Mouse (Mus musculus) fat pad, adult 2 months (tissue): Measurements from ENCODE around the gene Wap.
"Not testable (repeated sequence)": the region's sequence is repeated elsewhere in the genome, so short reads cannot be mapped to it uniquely, and the experiment has no call there.

ENCODE experiments used
- DNase-seq: peaks from one replicate; pipeline ENCODE4 v3.0.0-alpha.2; 2011; ENCODE audit warnings: low read depth, low spot score; ENCODE audit errors: extremely low read depth

Gene Wap

DNA sequence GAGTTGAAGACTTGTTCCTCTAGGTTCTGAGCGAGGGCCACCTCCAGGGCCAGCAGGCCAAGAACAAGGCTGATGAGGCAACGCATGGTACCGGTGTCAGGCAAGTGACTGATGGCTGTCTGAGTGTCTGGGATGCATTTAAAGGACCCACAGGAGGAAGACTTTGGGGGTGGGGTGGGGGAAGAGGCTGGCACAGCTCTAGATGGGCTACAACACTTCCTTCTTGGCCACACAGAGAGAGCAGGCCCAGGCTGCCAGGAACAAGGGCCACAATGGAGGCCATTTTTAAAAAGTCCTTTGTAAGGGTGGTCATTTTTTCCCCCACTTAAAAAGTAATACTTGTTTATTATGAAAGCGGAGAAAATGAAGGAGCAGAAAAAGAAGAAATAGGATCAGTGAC, at the start of gene Wap:
Gene Wap (minus strand): TSS at position 101 of the 400 bp plus-strand sequence.
- no peak for DNase-seq

- no peak for DNase-seq
These were observed 46.3 kb upstream of the Wap start for GRCm38 (mm10) chr11:6684741-6685140.

- no peak for DNase-seq
These were observed 42.0 kb upstream of the Wap start for GRCm38 (mm10) chr11:6680397-6680818.

DNA sequence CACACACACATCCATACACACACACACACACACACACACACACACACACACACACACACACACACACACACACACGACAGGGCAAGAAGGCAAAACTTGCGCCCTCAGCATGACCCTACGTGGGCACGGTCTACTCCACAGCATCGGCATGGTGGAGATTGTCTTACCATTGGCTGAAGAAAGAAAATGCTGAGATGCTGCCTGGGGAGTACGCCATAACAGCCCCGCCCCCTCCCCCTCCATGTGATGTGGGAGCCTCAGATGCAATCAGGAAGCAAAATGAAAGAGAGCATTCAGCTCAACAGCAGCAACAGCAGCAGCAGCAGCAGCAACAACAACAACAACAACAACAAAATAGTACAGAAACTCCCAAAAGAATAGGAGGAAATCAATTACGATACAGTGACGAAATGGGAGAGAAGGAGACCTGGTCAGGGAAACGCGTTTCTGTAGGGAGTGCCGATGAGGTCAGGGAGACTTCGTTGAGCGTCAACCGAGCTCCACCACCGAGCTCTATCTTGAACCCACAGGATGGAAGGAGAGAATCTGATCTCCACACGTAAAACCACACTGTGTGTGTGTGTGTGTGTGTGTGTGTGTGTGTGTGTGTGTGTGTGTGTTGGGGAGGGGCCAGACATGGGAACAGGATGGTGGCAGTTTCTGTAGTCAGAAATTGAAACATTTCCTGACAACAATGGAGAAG, 41.4 kb upstream of the Wap start:
- DNase-seq: no peak

DNA sequence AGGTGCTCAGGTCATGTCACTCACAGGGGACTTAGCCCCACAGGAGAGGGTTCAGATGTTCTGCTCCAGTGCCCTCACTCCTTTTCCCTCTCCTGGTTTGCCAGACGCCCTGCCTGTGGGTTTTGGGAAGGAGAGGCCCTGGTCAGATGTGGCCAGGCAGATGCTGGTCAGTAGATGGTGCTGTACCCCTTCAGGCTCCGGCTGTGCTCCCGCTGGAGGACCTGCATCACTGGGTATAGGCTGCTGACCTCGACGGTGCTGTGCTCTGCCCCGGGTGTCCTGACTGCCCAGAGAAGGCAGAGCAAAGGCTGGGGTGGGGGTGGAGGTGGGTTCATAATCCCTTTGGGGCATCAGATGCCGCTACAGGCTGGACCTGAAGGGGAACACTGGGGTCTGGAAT, 39.1 kb upstream of the Wap start:
- DNase-seq: no peak

DNA sequence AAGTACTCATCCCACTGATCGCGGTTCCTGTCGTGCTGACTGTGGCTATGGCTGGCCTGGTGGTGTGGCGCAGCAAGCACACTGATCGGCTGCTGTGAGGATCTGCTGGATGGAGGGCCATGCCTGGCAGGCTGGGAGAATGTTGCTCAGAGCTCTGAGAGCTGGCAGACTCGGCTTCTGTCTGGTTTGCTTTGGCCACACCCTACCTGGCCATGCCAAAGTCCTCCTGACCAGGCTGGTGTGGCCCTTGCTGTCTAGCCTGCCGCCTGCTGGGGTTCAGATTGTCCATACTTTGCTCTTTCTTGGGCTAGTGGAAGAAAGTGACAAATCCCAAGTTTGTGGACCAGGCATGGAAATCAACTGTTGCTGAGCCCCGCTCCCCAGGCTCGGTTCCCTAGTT, 38.2 kb upstream of the Wap start:
- no peak for DNase-seq

GRCm38 (mm10) chr11:6675402-6675801, 37.0 kb upstream of the Wap start:
- no peak for DNase-seq

DNA sequence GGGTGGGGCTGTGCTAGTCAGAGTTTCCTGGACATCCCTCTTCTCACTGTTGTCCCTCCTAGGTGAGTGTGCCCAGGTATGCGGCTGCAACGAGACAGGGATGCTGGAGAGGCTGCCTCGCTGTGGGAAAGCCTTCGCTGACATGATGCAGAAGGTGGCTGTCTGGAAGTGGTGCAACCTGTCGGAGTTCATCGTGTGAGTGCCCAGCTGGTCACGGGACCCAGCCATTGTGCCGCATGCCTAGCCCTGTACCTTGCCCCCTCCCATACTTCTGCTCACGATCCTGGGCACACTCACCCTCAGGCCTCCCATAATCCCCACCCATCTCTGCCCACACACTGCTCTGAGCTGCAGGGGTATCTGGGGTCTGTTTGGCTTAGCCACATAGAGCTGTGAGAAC, 36.3 kb upstream of the Wap start:
- no peak for DNase-seq

- DNase-seq: no peak
These were observed 32.4 kb upstream of the Wap start for GRCm38 (mm10) chr11:6670826-6671225.

DNA sequence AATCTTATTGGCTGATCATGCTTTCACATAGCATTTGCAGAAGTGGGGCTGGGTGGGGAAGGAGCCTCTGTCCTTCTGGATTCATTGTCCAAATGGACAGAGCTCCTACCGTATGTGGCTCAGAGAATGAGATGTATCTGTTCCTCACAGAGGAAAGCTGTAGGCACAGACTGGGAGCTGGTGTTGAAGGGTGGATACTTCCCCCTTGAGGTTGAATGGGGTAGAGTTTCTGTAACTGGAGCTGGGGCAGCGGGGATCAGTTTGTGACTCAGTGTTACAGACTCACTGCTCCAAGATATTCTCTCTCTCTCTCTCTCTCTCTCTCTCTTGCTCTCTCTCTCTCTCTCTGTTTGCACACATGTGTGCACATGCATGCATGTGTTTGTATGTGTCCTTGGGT, 31.6 kb upstream of the Wap start:
- no peak for DNase-seq

GRCm38 (mm10) chr11:6669041-6669440, 30.6 kb upstream of the Wap start:
- DNase-seq: no peak

- no peak for DNase-seq
These were observed 28.2 kb upstream of the Wap start for GRCm38 (mm10) chr11:6666634-6667033.

DNA sequence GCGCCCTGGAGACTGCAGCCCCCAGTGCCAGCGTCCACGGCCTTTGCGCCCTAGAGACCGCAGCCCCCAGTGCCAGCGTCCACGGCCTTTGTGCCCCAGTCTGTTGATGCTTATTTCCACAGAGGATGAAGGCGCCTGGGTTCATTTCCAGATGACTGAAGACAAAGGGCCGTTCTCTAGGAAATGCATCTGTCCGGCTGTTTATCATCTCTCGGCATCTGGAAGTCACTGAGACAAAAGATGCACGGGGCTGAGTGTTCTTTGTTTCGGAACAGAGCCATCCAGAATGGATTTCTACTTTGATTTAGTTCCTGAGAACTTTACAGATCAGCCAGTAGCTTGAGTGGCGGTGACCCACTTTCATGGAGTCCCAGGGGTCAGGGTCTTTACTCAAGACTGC, 22.8 kb upstream of the Wap start:
- no peak for DNase-seq

DNA sequence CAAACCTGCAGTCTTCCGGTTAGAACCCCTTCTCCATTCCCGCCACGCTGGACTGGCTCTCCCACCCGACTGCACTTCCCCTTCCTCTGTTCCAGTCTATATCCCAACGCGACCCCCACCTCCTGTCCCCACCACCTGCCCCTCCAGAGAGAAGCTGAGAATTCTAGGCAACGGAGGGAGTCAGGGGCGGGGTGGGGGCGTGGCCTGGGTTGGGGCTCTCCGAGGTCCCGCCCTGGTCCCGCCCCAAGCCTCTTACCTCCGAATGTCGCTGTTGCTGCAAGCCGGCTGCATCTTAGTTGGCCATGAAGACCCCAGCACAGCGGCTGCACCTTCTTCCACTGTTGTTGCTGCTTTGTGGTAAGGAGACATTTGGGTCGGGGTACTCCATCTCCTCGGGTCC, 19.8 kb upstream of the Wap start, which contains the start of gene Ramp3:
Gene Ramp3 (plus strand): TSS at position 251 of the 400 bp plus-strand sequence.
- no peak for DNase-seq

DNA sequence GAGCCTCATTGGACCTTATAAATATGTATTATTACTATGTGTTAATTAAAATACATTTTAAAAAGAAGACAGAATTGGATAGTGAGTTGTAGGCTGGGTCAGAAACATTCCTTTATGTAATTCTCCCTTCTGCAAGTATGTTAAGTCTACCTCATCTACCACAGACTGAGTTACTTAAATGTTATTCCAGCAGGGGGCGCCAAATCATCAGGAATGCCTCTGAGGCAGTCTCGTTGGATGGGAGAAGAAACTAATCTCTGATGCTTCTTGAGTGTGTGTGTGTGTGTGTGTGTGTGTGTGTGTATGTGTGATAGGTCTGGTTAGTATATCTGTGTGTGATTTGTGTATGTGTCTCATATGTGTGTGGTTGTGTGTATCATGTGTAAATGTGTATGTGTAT, 16.5 kb upstream of the Wap start:
- DNase-seq: no peak

GRCm38 (mm10) chr11:6652978-6653377, 14.5 kb upstream of the Wap start:
- not testable (repeated sequence) for DNase-seq

DNA sequence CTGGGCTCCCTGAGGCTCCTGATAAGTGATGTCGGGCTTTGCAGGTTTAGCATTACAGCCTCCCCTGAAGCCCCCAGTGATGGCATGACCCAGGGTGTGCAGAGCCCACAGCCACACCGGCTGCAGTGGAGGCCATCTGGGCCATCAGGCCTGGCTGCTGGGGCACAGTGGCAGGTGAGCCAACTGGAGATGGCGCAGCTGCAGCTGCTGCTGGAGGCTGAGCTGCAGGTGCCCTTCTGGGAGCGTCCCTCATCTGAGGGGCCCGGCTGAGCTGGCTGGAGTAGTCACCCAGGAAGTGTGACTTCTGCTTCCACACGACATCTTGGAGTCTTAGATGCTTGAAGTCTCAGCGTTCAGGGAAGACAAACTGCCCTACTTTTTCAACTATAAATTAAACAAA, 12.1 kb upstream of the Wap start:
- no peak for DNase-seq

- no peak for DNase-seq
These were observed 9.6 kb upstream of the Wap start for GRCm38 (mm10) chr11:6647831-6648724.

GRCm38 (mm10) chr11:6644566-6644965, 6.1 kb upstream of the Wap start:
- no peak for DNase-seq

DNA sequence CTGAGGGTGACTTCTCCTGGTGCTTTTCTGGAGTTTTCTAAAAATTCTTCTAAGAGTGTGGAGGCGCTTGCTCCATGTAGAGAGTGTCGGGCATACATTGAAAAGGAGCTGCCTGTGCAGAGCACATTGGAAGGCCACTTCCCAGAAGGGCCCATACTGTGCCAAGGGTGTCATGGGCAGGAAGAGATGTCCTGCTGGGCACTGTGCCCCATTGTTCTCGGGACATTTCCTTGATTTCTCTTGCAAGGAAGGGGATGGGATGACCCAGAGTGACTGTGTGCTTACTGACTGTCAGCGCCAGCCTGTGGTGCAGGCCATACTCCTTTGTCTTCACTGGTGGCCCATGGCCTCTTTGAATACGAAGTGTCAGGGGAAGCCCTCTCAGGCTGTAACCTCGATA, 635 bp upstream of the Wap start:
- DNase-seq: no peak

DNA sequence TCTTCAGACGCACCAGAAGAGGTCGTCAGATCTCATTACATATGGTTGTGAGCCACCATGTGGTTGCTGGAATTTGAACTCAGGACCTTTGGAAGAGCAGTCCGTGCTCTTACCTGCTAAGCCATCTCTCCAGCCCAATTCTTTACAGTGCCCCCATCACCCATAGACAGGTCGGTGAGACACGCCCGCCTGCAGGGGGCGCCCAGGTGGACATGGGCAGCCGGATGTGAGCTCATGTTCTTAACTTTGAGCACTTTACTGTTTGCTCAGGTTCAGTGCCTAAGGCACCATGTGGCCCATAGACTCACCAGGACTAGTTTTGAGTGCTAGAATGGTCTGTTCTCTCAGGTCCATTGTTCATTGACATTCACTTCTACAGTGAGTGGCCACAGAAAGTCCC, 2.3 kb downstream of the Wap start:
- no peak for DNase-seq

GRCm38 (mm10) chr11:6629655-6630054, 8.8 kb downstream of the Wap start:
- DNase-seq: no peak
